Mouse (Mus musculus) liver, postnatal 0 days (tissue): Measurements from ENCODE around the gene Stk32b. TPM values are rescaled to one million over a fixed set of nuclear protein-coding genes. Genes with fewer than 3 reads are reported as not detected.

Experiments used
- ATAC-seq: fragments of 200-750 bp; cut with Nextera tagmentation; 2 replicates; pipeline ENCODE4 v1.8.0; 2017; ENCODE audit warnings: mild to moderate bottlenecking, moderate library complexity
- DNase-seq: peaks from one replicate; pipeline ENCODE4 v3.0.0-alpha.2; 2016
- H3K27ac ChIP-seq: fragments of 300-500 bp; sonication (generic); 2 replicates; pipeline ENCODE4 v1.5.1; 2014; ENCODE audit warnings: antibody characterized with exemption, moderate library complexity, mild to moderate bottlenecking, low read depth
- H3K27me3 ChIP-seq: fragments of 300-500 bp; sonication (generic); 2 replicates; pipeline ENCODE4 v1.6.1; 2014; ENCODE audit warnings: low read length, control low read depth, mixed read lengths; ENCODE audit not compliant: insufficient read depth
- H3K36me3 ChIP-seq: fragments of 300-500 bp; sonication (generic); replicated peaks from 2 replicates; pipeline ENCODE4 v1.6.1; 2014; ENCODE audit warnings: mild to moderate bottlenecking, control low read depth, low read length, moderate library complexity, mixed read lengths; ENCODE audit not compliant: insufficient read depth
- H3K4me1 ChIP-seq: fragments of 300-500 bp; sonication (generic); 2 replicates; pipeline ENCODE4 v1.6.1; 2014; ENCODE audit warnings: antibody characterized with exemption, mild to moderate bottlenecking, control low read depth; ENCODE audit not compliant: insufficient read depth
- H3K4me2 ChIP-seq: fragments of 300-500 bp; sonication (generic); 2 replicates; pipeline ENCODE4 v1.6.1; 2014; ENCODE audit warnings: low read depth, mild to moderate bottlenecking, low read length, moderate library complexity, mixed read lengths
- H3K4me3 ChIP-seq: fragments of 300-500 bp; sonication (generic); 2 replicates; pipeline ENCODE4 v1.5.1; 2014; ENCODE audit warnings: low read depth, low read length
- H3K9ac ChIP-seq: fragments of 300-500 bp; sonication (generic); replicated peaks from 2 replicates; pipeline ENCODE4 v1.6.1; 2014; ENCODE audit warnings: mild to moderate bottlenecking, moderate library complexity
- H3K9me3 ChIP-seq: fragments of 300-500 bp; sonication (generic); 2 replicates; pipeline ENCODE4 v1.6.1; 2016; ENCODE audit warnings: mild to moderate bottlenecking, control low read depth, low read length, mixed read lengths
- CTCF ChIP-seq: sonication (generic); IDR thresholded peaks from 2 replicates; pipeline ENCODE4 v1.5.1; 2016; ENCODE audit warnings: antibody characterized with exemption, low read depth
- EP300 ChIP-seq: IDR thresholded peaks from 2 replicates; pipeline ENCODE4 v1.6.1; 2016; ENCODE audit warnings: antibody characterized with exemption, low read depth, mild to moderate bottlenecking
- WGBS: fragments of 180-500 bp; shearing (Covaris S2); extraction: QIAGEN DNeasy Blood & Tissue Kit; methylation state at CpG from one replicate; pipeline ENCODE4 v1.1.7; 2014; ENCODE audit not compliant: insufficient replicate concordance; 5-methylcytosine and 5-hydroxymethylcytosine counted together
- polyA plus RNA-seq: library from polyadenylated mRNA; unstranded; fragments of >200 nt; fragmentation: Nextera tagmentation; extraction: Ambion mirVana; gene quantifications from 2 replicates; pipeline ENCODE4 v1.2.1, GENCODE M21; 2015

The Stk32b gene
- polyA plus RNA-seq, 1 experiment from 2014 or later = 0.05 TPM

- H3K9ac ChIP-seq = no peak overlapping the region
These were observed 274.2 kb downstream of the Stk32b start for GRCm38 (mm10) chr5:37442767-37443166.

DNA sequence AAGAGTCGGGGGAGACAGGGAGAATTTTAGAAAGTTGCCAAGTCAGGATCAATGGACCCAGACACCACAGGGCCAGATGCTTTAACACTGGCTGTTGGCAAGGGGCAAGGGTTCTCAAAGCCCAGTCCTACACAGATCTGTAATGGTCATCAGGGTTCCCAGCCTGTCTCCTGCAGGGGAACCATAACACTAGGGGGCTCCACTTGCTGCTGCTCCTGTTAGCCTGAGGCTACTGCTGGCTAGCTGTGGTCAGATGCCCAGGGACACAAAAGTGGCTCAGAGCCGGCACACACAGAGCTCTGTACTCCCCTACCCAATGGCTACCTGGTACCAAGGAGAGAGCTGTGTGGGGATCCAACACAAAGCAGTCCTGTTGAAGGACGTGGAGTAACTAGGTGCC lies 281.6 kb downstream of the Stk32b start:
- no peak for TF ChIP-seq CTCF
- no peak for TF ChIP-seq EP300
- 67% methylated on average over 3 of the region's 3 CpGs for WGBS

More at GRCm38 (mm10) chr5:37442767-37443166, 274.2 kb downstream of the Stk32b start:
- no peak overlapping the region for H3K4me2 ChIP-seq
- no peak overlapping the region for H3K27ac ChIP-seq
- no peaks in the 10 kb centered on the region for H3K9me3 ChIP-seq
- no peaks in the 10 kb centered on the region for H3K36me3 ChIP-seq
- WGBS = 55% methylated on average over 2 of the region's 2 CpGs
- no peaks in the 10 kb centered on the region for H3K27me3 ChIP-seq
- TF ChIP-seq CTCF (no peak), EP300 (no peak)
- DNase-seq = no peak
- H3K4me3 ChIP-seq = no peak overlapping the region
- H3K4me1 ChIP-seq = no peaks in the 10 kb centered on the region
- ATAC-seq = no peak

GRCm38 (mm10) chr5:37427210-37427609 lies 289.8 kb downstream of the Stk32b start:
- TF ChIP-seq CTCF = no peak
- TF ChIP-seq EP300 = no peak
- DNase-seq = no peak
- H3K9me3 ChIP-seq = no peaks in the 10 kb centered on the region

More for the DNA sequence above, 281.6 kb downstream of the Stk32b start:
- Histone ChIP-seq H3K36me3 (no peaks in the 10 kb centered on the region), H3K27ac (no peak overlapping the region), H3K4me3 (no peak overlapping the region), H3K9ac (no peak overlapping the region), H3K9me3 (no peaks in the 10 kb centered on the region), H3K4me1 (no peaks in the 10 kb centered on the region), H3K27me3 (no peaks in the 10 kb centered on the region), H3K4me2 (no peak overlapping the region)
- DNase-seq (no peak), ATAC-seq (no peak)

DNA sequence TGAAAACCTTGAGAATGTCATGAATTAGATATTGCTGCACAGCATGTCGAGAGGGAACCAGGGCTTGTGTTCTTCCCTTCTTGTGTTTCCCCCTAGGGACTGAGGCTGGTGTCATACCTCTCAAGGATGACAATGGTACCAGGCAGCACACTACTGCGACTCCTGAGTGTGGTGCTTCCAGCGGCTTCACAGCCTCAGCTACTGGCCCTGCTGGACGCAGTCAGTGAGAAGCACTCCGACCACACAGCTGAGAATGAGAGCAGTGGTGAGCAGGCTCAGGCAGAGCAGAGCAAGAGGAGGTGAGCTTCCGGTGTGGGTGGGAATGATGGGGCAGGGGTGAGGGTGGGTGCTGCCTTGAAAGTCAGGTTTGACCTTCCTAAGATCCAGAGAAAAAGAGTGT lies 297.9 kb downstream of the Stk32b start:
- H3K4me1 ChIP-seq = no peaks in the 10 kb centered on the region
- ATAC-seq (no peak), DNase-seq (no peak)
- H3K9me3 ChIP-seq = no peaks in the 10 kb centered on the region
- no peak overlapping the region for H3K4me3 ChIP-seq
- WGBS = 77% methylated on average over 6 of the region's 6 CpGs
- no peak overlapping the region for H3K9ac ChIP-seq
- H3K36me3 ChIP-seq = no peaks in the 10 kb centered on the region
- H3K27ac ChIP-seq = no peak overlapping the region
- H3K4me2 ChIP-seq = no peak overlapping the region
- TF ChIP-seq CTCF = no peak
- no peak for TF ChIP-seq EP300
- H3K27me3 ChIP-seq = no peaks in the 10 kb centered on the region

More at GRCm38 (mm10) chr5:37427210-37427609, 289.8 kb downstream of the Stk32b start:
- H3K4me3 ChIP-seq = no peak overlapping the region
- no peak overlapping the region for H3K27ac ChIP-seq
- H3K36me3 ChIP-seq = no peaks in the 10 kb centered on the region
- no peaks in the 10 kb centered on the region for H3K27me3 ChIP-seq
- H3K9ac ChIP-seq = no peak overlapping the region
- ATAC-seq = no peak
- H3K4me1 ChIP-seq = no peaks in the 10 kb centered on the region
- H3K4me2 ChIP-seq = no peak overlapping the region

Other genes starting within 250 kb of the Stk32b start
- not detected in 2 replicates for gene Cytl1, start 18.3 kb upstream of the Stk32b start, polyA plus RNA-seq
- not detected in 2 replicates for gene Msx1, start 107.4 kb upstream of the Stk32b start, polyA plus RNA-seq